Mouse (Mus musculus) frontal cortex, postnatal 36 days (tissue): Measurements from ENCODE around the gene Ccnt2.

Experiments
- DNase-seq, 2 experiments: peaks; one replicate each; pipeline ENCODE4 v3.0.0; 2022; ENCODE audit warnings: low spot score in 2 of 2

The Ccnt2 gene

GRCm38 (mm10) chr1:127793459-127793858 is 19.5 kb downstream of the Ccnt2 start:
- DNase-seq: no peak

GRCm38 (mm10) chr1:127795087-127795769 is 21.3 kb downstream of the Ccnt2 start:
- DNase-seq: no peak

- no peak for DNase-seq
Measured at GRCm38 (mm10) chr1:127796341-127796740, 22.4 kb downstream of the Ccnt2 start.

GRCm38 (mm10) chr1:127796752-127797151 is 22.8 kb downstream of the Ccnt2 start:
- no peak for DNase-seq

GRCm38 (mm10) chr1:127802916-127803315 is 29.0 kb downstream of the Ccnt2 start:
- no peak for DNase-seq

- no peak for DNase-seq
Measured at GRCm38 (mm10) chr1:127808671-127809070, 34.7 kb downstream of the Ccnt2 start.

GRCm38 (mm10) chr1:127812929-127813328 is 39.0 kb downstream of the Ccnt2 start:
- peak; percentile 48 to 57 for DNase-seq

GRCm38 (mm10) chr1:127816381-127816780 is 42.4 kb downstream of the Ccnt2 start:
- no peak for DNase-seq

GRCm38 (mm10) chr1:127827325-127827724 is 53.4 kb downstream of the Ccnt2 start:
- peak in 1 of 2 experiments; percentile 37 for DNase-seq

- DNase-seq: no peak
Measured at GRCm38 (mm10) chr1:127830215-127830921, 56.4 kb downstream of the Ccnt2 start.

- no peak for DNase-seq
Measured at GRCm38 (mm10) chr1:127833714-127834113, 59.8 kb downstream of the Ccnt2 start.

- no peak for DNase-seq
Measured at GRCm38 (mm10) chr1:127834202-127834601, 60.2 kb downstream of the Ccnt2 start.

- DNase-seq: no peak
Measured at GRCm38 (mm10) chr1:127836619-127837018, 62.7 kb downstream of the Ccnt2 start.

- peak in 1 of 2 experiments; percentile 13 for DNase-seq
Measured at GRCm38 (mm10) chr1:127838602-127839001, 64.6 kb downstream of the Ccnt2 start.

GRCm38 (mm10) chr1:127845472-127845871 is 71.5 kb downstream of the Ccnt2 start:
- DNase-seq: no peak

- DNase-seq: no peak
Measured at GRCm38 (mm10) chr1:127850075-127850610, 76.2 kb downstream of the Ccnt2 start.

GRCm38 (mm10) chr1:127854486-127855222 is 80.7 kb downstream of the Ccnt2 start, which contains the start of gene Map3k19:
TSS of gene Map3k19 (minus strand) at chr1:127855031.
- DNase-seq: peak; percentile 47 to 64
